Mouse (Mus musculus) kidney, postnatal 10 days (tissue): ENCODE data around the gene Hyou1.
"Not testable (repeated sequence)": the region's sequence is repeated elsewhere in the genome, so short reads cannot be mapped to it uniquely, and the experiment has no call there.

Source experiments
- DNase-seq: peaks from one replicate; pipeline ENCODE4 v3.0.0; 2021; ENCODE audit warnings: mixed read lengths

Gene Hyou1

DNA sequence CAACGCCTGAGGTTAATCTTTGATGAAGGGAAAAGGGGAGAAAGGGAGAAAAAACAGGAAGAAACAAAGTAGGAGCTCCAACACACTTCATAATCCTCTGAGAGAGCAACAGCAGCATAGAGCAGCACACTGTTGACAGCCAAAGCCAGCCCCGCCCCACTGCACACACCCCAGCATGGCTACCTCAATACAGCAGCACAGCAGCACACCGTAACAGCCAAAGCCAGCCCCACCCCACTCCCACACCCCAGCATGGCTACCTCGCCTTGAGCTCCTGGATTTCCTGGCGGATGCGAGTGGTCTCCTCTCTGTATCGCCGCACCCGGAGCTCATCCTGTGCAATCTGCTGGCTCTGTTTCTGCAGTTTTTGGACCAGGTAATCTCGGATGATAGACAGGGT lies 27.0 kb upstream of the Hyou1 start:
- DNase-seq = no peak

DNA sequence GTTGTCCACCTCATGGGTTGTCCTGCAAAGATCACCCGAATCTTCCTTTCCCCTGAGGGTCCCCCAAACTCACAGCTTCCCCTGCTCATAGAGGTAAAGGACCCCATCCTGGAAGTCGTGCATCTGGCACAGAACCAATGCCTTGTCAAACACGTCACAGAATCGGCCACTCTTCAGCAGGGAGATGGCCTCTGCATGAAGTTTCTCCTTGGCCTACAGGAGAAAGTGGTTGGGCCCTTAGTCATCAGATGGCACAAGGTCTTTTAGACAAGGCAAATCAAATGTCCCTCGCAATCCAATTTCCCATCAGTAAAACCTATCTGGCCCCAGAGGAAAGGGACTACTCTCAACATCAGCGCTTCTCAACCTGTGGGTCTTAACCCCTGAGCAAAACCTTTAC lies 26.1 kb upstream of the Hyou1 start:
- no peak for DNase-seq

DNA sequence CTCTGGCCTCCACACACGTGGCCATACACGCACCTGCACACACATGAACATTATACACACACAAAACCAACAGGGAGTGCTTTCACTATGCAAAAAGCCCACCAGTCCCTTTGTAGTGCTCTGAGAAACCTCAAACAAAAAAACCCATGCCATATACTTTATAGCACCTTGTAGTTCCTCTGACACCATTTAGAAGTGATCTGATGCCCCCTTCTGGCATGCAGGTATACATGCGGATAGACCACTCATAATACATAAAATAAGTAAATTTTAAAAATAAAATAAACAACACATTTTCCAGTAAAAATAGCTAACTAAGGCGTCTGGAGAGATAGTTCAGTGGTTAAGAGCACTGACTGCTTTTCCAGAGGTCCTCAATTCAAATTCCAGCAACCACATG lies 22.1 kb upstream of the Hyou1 start:
- DNase-seq = no peak

DNA sequence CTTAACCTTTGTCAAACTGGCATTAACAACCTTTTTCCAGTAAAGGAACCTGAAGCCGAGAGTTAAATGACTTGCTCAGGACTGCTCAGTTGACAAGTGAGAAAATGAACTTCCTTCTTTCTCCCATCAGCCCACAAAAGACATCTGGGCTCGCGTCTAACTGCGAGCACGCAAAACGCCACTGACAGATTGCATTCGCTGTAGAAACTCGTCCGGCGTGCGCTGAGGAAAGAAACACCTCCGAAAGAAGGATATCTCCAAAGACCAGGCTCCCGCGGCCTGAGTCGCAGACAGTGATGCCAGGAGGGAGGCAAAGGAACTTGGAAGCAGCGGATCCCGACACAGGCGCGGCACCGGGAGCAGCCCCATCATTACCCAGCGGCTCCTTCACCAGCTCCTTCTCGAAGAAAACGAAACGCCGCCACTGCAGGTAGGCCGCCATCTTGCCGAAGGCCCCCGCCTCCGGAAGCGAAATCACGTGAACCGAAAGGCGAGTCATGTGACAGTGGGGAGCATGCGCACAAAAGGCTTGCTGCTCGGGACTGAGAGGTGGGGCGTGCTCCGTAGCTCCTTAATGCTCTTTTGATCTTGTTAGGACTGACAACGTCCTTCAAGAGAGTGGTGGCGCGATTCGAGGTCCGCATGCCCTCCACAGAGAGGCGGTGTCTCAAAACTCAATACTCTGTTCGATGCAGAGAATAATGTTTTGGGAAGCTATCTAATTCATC lies 17.9 kb upstream of the Hyou1 start, which contains the start of gene Vps11:
TSS of gene Vps11 (minus strand) at position 481 of the 728 bp plus-strand sequence.
- peak; percentile 97 for DNase-seq

DNA sequence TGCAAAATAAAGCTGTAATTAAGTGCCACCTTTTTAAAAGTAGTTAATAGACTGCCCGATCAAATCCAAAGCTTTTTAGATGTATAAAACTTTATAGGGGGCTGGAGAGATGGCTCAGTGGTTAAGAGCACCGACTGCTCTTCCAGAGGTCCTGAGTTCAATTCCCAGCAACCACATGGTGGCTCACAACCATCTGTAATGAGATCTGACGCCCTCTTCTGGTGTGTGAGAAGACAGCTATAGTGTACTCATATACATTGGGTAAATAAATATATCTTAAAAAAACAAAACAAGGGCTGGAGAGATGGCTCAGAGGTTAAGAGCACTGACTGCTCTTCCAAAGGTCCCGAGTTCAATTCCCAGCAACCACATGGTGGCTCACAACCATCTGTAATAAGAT lies 17.4 kb upstream of the Hyou1 start:
- not testable (repeated sequence) for DNase-seq

DNA sequence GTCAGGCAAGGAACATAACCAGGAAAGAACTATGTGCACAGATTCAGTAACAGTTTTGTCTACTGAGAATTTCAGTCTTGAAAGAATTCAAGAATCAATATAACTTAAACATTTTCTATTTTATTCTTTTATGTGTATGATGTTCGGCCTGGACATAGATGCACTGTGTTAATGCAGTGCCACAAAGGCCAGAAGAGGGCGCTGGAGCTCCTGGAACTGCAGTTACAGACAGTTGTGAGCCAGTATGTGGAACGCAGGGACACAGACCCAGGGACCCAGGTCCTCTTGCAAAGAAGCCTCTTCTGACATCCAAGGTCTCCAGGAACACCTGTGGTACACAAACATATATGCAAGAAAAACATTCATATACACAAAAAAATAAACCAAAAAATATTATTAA lies 14.8 kb upstream of the Hyou1 start:
- DNase-seq = peak; percentile 33

DNA sequence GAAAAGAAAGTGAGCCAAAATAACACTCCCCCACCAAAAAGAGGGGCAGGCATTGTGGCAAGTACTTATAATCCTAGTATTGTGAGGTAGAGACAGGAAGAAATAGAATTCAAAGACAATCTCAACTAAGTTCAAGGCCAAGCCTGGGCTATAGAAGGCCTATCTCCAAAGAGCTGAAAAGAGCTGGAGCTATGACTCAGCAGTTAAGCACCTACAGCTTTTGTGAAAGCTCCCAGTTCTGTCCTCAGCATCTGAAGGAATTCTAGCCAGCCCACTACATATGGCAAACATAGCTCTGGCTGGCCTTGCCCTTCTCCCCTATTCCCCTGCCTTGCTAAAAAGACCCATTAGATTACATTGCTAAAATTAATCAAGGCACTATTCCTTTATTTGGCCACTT lies 5.9 kb upstream of the Hyou1 start:
- DNase-seq = no peak

DNA sequence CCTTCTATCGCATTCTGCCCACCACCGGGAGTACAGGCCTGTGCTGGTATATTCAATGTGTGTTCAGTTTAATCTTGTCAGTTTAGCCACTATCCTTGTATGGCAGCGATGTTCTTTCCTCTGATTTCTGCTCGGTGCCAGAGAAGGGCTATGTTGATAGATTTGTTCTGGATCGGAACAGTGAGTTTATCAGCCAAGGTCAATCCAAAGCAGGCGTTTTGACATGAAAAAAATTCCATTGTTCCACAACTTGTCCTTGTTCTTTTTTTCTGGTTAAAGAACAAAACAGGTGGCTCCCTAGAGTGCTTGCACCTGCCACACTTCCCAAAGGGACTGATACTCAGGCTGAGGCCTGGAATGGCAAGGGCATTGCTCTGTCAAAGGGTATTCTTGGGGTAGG lies 3.1 kb upstream of the Hyou1 start:
- DNase-seq = no peak

DNA sequence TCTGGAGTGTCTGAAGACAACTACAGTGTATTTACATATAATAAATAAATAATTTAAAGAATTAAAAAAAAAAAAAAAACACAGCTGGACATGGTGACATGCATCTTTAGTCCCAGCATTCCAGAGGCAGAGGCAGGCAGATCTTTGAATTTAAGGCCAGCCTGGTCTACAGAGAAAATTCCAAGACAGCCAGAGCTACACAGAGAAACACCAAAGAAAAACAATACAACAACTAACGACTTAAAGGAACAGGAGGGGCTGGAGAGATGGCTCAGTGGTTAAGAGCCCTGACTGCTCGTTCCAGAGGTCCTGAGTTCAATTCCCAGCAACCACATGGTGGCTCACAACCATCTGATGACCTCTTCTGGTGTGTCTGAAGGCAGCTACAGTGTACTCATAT lies 2.0 kb upstream of the Hyou1 start:
- not testable (repeated sequence) for DNase-seq

DNA sequence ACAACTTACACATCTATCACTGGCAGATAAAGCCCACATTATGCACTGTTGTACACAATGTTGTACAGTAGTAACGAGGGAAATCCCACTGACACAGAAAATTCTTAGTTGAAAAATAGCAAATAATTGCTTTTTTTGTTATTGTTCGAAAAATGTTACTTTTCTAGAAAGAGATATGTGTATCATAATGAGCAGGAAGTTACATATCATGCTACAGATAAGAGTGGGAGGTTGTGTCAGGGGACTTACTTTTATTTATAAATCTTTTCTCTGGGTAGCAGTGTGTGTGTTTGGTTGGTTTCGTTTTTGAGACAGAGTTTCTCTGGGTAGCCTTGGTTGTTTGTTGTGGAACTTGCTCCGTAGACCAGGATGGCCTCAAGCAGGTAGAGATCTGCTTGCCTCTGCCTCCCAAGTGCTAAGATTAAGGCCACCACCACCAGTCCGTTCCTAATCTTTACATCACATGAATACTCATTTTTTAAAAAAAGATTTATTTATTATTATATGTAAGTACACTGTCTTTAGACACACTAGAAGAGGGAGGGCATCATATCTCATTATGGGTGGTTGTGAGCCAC lies 1.0 kb upstream of the Hyou1 start:
- no peak for DNase-seq

DNA sequence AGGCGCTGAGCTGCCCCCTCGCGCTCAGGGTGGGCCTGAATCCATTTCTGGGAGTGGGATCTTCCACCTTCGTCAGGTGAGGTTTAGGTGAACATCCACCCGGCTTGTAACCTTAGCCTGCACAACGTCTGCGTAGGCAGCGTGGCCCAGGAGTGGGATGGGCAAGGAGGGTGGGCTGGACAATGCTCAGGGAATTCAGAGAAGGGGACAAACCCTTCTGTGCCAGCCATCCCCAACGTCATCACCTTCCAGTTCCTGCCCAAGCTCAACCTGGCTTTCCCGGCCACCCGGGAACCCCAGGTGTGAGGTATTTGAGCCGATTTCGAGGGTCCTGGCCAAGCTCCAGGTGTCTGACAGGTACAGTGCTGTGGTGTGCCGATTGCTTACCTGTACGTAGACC lies 572 bp downstream of the Hyou1 start:
- DNase-seq = peak; percentile 34

DNA sequence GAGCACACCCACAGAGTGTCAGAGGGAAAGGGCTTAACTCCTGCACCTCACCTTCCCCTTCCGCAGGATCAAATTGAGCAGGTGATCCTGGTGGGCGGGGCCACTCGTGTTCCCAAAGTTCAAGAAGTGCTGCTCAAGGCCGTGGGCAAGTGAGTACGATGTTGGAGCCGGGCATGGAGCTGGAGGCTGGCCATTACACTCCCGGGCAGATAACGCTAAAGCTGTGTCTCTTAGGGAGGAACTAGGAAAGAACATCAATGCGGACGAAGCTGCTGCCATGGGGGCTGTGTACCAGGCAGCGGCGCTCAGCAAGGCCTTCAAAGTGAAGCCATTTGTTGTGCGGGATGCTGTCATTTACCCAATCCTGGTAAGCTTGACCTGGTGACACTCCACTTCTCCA lies 5.3 kb downstream of the Hyou1 start:
- no peak for DNase-seq

DNA sequence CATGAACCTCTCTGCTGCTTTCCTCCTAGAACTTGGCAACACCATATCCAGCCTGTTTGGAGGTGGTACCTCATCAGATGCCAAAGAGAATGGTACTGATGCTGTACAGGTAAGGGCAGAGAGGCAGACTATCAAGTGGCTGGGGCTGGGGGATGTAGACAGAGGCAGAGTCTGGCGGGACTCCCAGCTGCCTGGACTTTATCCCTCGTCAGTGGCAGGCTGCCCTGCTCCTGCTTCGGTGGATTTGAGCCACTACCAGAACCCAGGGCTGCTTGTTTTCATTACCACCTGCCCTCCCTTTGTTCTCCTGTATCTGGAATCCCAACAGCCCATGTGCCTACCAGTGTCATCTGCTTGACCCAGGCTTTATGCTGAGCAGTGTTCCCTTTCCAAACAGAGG lies 7.9 kb downstream of the Hyou1 start:
- DNase-seq = no peak

DNA sequence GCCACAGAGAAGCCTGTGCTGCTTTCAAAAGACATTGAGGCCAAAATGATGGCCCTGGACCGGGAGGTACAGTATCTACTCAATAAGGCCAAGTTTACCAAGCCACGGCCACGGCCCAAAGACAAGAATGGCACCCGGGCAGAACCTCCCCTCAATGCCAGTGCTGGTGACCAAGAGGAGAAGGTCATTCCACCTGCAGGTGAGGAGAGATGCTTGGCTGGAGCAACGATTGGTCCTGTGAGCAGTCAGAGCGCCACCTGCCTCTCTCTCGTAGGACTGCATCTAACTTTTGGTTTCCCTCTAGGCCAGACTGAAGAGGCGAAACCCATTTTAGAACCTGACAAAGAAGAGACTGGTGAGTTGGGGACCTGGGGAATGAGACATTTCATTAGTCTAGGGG lies 10.0 kb downstream of the Hyou1 start:
- peak; percentile 70 for DNase-seq

DNA sequence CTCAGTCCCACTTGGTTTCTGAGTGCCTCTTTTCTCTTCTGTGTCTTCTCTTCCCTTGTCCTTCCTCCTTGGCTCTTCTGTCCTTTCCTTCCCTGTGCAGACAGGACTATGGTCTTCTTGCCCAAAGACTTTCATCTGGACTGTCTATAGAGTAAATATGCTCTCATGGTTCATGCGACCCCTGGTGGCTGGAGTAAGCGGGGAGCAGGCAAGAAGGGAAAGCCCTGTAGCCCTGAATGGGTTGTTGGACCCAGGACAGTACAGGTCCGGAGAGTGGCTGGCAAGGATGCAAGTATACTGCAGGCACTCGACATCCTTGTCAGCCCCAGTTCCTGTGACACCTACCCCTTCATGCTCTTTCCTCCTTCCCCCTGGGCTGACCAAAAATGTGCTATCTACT lies 12.2 kb downstream of the Hyou1 start:
- DNase-seq = peak; percentile 90

DNA sequence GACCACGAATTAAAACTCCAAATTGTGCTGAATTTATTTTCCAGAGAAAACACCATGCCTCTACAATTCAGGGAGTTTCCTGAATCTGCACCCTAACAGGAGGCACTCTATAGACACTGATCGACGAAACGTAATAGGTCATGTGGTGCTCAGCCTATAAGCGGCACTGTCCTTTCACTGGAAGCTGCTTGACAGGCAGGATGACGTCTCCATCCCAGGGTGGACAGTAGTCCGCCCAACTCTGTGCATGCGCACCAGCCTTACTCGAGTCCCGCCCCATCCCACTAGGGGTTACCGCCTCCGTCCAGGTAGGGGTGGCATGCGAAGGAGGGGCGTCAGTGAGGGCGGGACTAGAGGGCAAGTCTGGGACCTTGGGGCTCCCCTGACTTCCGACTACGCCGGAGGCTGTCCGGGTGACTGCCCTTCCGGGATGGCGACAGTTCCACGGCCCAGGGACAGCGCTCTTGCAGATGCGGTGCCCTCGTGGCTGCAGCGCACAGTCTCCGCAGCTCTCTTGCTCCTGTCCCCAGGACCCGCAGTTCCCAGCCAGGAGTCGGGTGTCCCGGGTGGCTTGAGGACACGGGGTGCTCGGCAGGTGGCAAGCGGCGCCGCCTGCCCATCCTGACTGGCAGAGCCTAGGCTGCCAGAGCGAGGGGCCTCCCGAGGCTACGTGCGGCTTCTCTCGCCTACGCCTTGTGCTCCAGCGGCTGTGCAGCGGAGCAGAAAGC lies 17.6 kb downstream of the Hyou1 start, which contains the start of gene Slc37a4:
TSS of gene Slc37a4 (plus strand) at position 169 of the 728 bp plus-strand sequence.
- peak; percentile 96 for DNase-seq

DNA sequence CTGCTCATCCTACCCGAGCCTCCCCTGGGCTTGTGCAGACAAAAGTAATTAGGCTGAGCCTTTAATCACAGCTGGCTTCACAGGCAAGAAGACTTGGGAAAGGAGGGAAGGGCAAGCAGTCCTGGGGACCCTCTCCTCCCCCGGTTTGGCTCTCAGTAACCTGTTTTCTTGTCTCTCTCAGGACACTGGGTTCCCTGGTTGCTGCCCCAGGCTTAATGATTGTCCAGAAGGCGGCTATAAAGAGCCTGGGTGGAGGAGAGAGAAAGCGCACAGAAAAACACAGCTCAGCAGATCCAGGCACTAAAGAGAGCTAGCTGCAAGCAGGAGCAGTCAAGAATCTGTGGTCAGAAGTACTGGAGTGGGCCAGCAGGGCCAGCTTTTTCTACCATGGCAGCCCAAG lies 18.8 kb downstream of the Hyou1 start:
- DNase-seq = peak; percentile 76

DNA sequence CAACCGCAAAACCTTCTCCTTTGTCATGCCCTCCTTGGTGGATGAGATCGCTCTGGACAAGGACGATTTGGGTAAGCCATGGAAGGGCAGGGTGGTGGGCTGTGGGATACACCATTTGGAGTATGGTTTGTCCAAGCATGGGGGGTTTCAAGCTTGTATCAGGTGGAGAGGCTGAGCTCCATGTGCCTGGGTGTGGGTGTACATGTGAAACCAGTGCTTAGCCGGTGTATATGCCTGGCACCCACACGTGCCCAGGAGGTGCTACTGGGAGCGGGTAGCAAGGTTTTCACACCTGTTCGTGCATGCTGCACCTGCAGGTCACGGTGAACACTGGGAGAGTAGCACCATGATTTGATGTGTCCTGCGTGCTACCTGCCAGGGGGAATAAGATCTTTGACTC lies 19.3 kb downstream of the Hyou1 start:
- no peak for DNase-seq

DNA sequence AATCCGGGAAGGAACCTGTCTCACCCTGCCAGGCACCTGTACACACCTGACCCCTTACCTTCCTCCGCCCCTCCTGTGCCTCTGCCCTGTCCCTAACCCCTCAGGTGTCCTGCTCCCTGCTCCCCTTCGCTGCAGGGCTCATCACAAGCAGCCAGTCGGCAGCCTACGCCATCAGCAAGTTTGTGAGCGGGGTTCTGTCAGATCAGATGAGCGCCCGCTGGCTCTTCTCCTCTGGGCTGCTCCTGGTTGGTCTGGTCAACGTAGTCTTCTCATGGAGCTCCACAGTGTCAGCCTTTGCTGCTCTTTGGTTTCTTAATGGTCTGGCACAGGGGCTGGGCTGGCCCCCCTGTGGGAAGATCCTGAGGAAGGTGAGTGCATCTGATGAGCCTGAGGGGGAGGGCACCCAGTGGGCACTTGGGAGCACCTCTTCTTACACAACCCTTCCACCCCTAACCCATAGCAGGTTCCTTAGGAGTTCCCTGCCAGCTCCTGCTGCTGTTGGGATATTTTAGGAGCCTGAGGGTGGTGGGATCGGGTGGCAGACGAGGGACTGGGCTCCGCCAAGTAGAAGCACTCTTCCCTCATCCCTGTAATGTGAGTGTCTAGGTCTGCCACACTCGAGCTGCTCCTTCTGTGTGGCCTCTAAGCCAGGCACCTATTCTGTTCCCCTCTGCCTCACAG lies 20.0 kb downstream of the Hyou1 start:
- peak; percentile 26 for DNase-seq

DNA sequence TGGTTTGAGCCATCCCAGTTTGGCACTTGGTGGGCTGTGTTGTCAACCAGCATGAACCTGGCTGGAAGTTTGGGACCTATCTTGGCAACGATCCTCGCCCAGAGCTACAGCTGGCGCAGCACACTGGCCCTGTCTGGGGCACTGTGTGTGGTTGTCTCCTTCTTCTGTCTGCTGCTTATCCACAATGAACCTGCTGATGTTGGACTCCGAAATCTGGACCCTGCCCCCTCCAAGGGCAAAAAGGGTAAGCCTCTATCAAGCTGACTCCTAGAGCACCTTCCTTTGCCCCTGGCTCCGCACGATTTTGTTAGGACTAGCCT lies 20.5 kb downstream of the Hyou1 start:
- no peak for DNase-seq

DNA sequence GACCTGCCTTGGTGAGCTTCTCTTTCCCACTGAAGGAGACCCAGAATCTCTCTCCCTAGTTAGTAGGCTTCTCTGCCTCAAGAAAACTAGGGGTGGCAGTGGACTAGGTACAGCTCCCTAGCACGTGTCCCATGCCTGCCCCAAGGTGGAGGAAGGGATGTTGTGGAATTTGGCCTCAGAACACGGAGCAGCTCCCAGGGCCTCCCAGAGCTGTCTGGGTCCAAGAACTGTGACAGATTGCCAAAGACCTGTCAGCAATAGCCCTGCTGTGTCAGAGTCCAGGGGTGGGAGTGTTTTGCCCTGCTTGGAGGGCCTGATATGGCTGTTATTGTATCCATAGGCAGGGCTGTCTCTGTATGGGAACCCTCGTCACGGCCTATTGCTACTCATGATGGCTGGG lies 21.8 kb downstream of the Hyou1 start:
- DNase-seq = peak; percentile 69

DNA sequence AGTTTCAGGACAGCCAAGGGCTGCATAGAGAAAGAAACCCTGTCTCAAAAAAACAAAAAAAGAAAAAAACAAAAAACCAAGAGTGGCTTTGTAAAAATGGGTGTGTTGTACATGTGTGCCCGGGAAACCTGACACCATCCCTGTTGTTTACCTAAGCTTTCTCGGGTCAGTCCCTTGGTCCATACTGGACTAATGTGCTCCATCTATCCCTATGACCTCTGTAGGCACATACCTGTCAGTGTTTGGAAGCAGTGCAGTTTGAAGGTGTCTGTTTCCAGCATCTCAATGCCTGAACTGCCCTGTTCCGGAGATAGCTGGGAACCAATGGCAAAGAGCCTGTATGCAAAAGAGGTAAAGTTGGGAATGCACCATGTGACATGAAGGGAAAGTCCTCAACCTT lies 25.7 kb downstream of the Hyou1 start:
- DNase-seq = no peak

DNA sequence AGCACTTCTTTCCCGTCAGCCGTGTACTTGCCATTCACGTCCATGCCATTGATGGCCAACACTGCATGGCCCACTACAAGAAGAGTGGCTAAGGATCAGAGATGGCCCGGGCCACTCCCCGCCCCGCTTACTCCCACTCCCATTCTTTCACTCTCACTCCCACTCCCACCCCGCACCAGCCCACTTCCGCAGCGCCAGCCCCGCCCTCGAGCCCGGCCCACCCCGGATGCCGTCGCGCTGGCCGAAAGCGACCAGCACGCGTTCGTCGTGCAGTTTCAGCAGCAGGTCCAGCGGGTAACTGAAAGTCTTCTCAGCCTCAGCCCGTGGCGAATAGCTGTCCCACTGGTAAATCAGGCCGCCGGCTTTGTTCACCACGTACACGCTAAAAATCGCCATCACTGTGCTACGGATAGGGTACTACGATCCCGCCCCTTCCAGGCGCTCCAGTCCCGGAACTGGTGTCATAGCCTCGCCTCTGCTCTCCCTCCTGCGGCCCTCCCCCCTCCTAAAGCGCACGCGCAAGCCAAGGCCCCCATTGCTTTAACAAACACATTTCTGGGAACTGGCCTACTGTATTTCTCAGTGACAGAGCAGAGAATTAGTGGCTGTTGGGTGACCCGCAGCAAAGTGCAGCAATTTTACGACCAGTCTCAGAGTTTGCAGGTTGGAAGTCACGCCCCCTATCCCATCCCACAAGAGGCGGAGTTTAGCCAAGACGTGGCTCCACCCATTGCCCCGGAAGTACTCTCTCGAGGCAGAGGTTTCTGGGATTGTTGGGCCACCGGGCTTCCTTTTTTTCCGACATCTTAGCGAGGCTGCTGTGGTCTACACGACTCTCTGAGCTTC lies 27.8 kb downstream of the Hyou1 start, which contains the start of the genes Rps25 and Trappc4:
TSS of gene Rps25 (plus strand) at position 234 of the 846 bp plus-strand sequence.
TSS of gene Trappc4 (minus strand) at position 695 of the 846 bp plus-strand sequence.
- peak; percentile 96 for DNase-seq
